Mouse (Mus musculus) forebrain, embryonic 11.5 days (tissue): Measurements from ENCODE around the gene Tfdp2. TPM values are rescaled to one million over a fixed set of nuclear protein-coding genes. Genes with fewer than 3 reads are reported as not detected.

Experiments
- ATAC-seq: fragments of 200-750 bp; cut with Nextera tagmentation; replicated peaks from 2 replicates; pipeline ENCODE4 v1.8.0; 2017; ENCODE audit warnings: moderate TSS enrichment; ENCODE audit not compliant: low FRiP score
- DNase-seq: peaks from one replicate; pipeline ENCODE4 v3.0.0-alpha.2; 2017; ENCODE audit warnings: low spot score
- H3K27ac ChIP-seq: fragments of 300-500 bp; sonication (generic); 2 replicates; pipeline ENCODE4 v1.5.1; 2014; ENCODE audit warnings: low read depth, low read length
- H3K27me3 ChIP-seq: fragments of 300-500 bp; sonication (generic); 2 replicates; pipeline ENCODE4 v1.6.1; 2014; ENCODE audit warnings: mild to moderate bottlenecking, low read length, mixed read lengths; ENCODE audit not compliant: control insufficient read depth, insufficient read depth
- H3K36me3 ChIP-seq: fragments of 300-500 bp; sonication (generic); 2 replicates; pipeline ENCODE4 v1.6.1; 2014; ENCODE audit warnings: mild to moderate bottlenecking, low read length, moderate library complexity, mixed read lengths; ENCODE audit not compliant: control insufficient read depth, insufficient read depth
- H3K4me1 ChIP-seq: fragments of 300-500 bp; sonication (generic); replicated peaks from 2 replicates; pipeline ENCODE4 v1.6.1; 2014; ENCODE audit warnings: low read length, mixed read lengths; ENCODE audit not compliant: control insufficient read depth, insufficient read depth
- H3K4me2 ChIP-seq: fragments of 300-500 bp; sonication (generic); 2 replicates; pipeline ENCODE4 v1.6.1; 2014; ENCODE audit warnings: low read depth, mild to moderate bottlenecking, low read length, moderate library complexity, mixed read lengths; ENCODE audit not compliant: severe bottlenecking
- H3K4me3 ChIP-seq: fragments of 300-500 bp; sonication (generic); 2 replicates; pipeline ENCODE4 v1.5.1; 2014; ENCODE audit warnings: low read depth, low read length
- H3K9ac ChIP-seq: fragments of 300-500 bp; sonication (generic); 2 replicates; pipeline ENCODE4 v1.6.1; 2014; ENCODE audit warnings: low read length
- H3K9me3 ChIP-seq: fragments of 300-500 bp; sonication (generic); 2 replicates; pipeline ENCODE4 v1.6.1; 2016; ENCODE audit warnings: low read length, mixed read lengths; ENCODE audit not compliant: control insufficient read depth
- WGBS: fragments of 180-500 bp; shearing (Covaris S2); extraction: QIAGEN DNeasy Blood & Tissue Kit; methylation state at CpG from one replicate; pipeline ENCODE4 v1.1.7; 2014; 5-methylcytosine and 5-hydroxymethylcytosine counted together
- polyA plus RNA-seq: library from polyadenylated mRNA; unstranded; fragments of >200 nt; fragmentation: Nextera tagmentation; extraction: Ambion mirVana; gene quantifications from 2 replicates; pipeline ENCODE4 v1.2.1, GENCODE M21; 2014

Tfdp2 gene
- polyA plus RNA-seq, 1 experiment from 2014 or later: 81.4 TPM

- no peak overlapping the region for H3K4me2 ChIP-seq
- H3K27ac ChIP-seq: no peak overlapping the region
- 93% methylated on average over 1 of the region's 1 CpGs for WGBS
- ATAC-seq: no peak
- no peak for DNase-seq
- no peaks in the 10 kb centered on the region for H3K4me1 ChIP-seq
- no peak overlapping the region for H3K9ac ChIP-seq
- H3K27me3 ChIP-seq: no peaks in the 10 kb centered on the region
- no peaks in the 10 kb centered on the region for H3K36me3 ChIP-seq
- H3K4me3 ChIP-seq: no peak overlapping the region
- no peaks in the 10 kb centered on the region for H3K9me3 ChIP-seq
Observed at GRCm38 (mm10) chr9:96217299-96217698, 21.2 kb downstream of the Tfdp2 start.

- H3K27ac ChIP-seq: no peak overlapping the region
- H3K4me2 ChIP-seq: no peak overlapping the region
- H3K27me3 ChIP-seq: no peaks in the 10 kb centered on the region
- no peak overlapping the region for H3K4me3 ChIP-seq
- no peaks in the 10 kb centered on the region for H3K4me1 ChIP-seq
- no peak overlapping the region for H3K9ac ChIP-seq
- DNase-seq (no peak), ATAC-seq (no peak)
- H3K9me3 ChIP-seq: no peaks in the 10 kb centered on the region
- H3K36me3 ChIP-seq: no peaks in the 10 kb centered on the region
Observed at GRCm38 (mm10) chr9:96217799-96218198, 21.7 kb downstream of the Tfdp2 start.

DNA sequence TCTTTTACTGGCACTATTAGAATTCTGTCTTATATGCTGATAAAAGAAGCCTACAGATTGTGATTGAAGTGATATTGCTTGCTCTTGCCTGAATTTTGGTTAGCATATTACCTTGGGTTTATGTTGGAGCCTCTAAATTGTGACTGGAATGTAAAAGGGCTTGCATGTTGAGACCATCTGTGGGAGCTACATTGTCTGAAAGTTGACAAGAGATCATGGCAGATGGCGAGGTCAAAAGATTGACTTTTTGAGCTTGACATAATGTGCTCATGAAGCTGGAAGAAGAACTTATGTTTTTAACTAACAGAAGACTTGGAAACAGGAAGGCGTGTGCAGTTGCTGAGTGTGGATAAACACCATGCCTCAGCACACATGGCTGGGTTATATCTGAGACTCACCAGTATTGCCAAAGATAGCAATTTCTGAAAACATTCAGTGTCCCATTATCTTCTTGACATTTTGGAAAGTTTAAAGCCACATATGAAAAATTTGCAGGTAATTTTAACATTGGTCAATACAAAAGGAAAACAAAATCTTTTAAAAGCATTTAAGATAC, 23.1 kb downstream of the Tfdp2 start:
- DNase-seq (no peak), ATAC-seq (no peak)
- no peaks in the 10 kb centered on the region for H3K27me3 ChIP-seq
- 65% methylated on average over 2 of the region's 2 CpGs for WGBS
- no peak overlapping the region for H3K27ac ChIP-seq
- H3K4me3 ChIP-seq: no peak overlapping the region
- H3K36me3 ChIP-seq: no peaks in the 10 kb centered on the region
- H3K9me3 ChIP-seq: no peaks in the 10 kb centered on the region
- no peak overlapping the region for H3K4me2 ChIP-seq
- H3K9ac ChIP-seq: no peak overlapping the region
- H3K4me1 ChIP-seq: no peaks in the 10 kb centered on the region

GRCm38 (mm10) chr9:96220419-96220818, 24.3 kb downstream of the Tfdp2 start:
- no peaks in the 10 kb centered on the region for H3K27me3 ChIP-seq
- H3K4me3 ChIP-seq: no peak overlapping the region
- H3K4me1 ChIP-seq: no peaks in the 10 kb centered on the region
- no peak overlapping the region for H3K27ac ChIP-seq
- no peaks in the 10 kb centered on the region for H3K9me3 ChIP-seq
- DNase-seq: no peak
- no peaks in the 10 kb centered on the region for H3K36me3 ChIP-seq
- no peak for ATAC-seq
- no peak overlapping the region for H3K4me2 ChIP-seq
- no peak overlapping the region for H3K9ac ChIP-seq

DNA sequence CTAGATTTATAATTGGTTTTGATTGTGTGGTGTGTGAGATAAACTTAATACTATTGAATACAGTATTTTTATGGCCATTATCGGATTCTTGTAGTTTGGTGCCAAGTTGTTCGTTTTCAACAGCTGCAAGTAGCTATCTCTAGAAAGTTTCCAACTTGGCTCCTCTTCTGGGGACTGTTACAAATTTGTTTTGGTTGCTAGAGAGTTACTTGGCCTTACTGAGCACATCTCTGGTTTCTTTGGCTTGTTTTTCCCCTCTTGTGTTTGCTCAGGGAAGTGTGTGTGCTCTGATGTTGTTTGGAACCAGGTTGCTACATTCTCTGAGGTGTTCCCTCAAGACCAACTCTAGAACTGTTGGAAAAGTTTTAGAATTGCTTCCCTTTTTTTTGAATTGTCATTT, 27.2 kb downstream of the Tfdp2 start:
- Histone ChIP-seq H3K4me3 (no peak overlapping the region), H3K27me3 (no peaks in the 10 kb centered on the region), H3K9ac (no peak overlapping the region), H3K27ac (no peak overlapping the region), H3K36me3 (no peaks in the 10 kb centered on the region), H3K4me1 (no peaks in the 10 kb centered on the region), H3K9me3 (no peaks in the 10 kb centered on the region), H3K4me2 (no peak overlapping the region)
- DNase-seq (no peak), ATAC-seq (no peak)
- WGBS: 97% methylated on average over 2 of the region's 2 CpGs

- Histone ChIP-seq H3K27ac (no peak overlapping the region), H3K4me2 (no peak overlapping the region), H3K27me3 (no peaks in the 10 kb centered on the region), H3K36me3 (no peaks in the 10 kb centered on the region), H3K4me1 (no peaks in the 10 kb centered on the region), H3K9me3 (no peaks in the 10 kb centered on the region), H3K4me3 (no peak overlapping the region), H3K9ac (no peak overlapping the region)
- DNase-seq (no peak), ATAC-seq (no peak)
Observed at GRCm38 (mm10) chr9:96228285-96228684, 32.2 kb downstream of the Tfdp2 start.

DNA sequence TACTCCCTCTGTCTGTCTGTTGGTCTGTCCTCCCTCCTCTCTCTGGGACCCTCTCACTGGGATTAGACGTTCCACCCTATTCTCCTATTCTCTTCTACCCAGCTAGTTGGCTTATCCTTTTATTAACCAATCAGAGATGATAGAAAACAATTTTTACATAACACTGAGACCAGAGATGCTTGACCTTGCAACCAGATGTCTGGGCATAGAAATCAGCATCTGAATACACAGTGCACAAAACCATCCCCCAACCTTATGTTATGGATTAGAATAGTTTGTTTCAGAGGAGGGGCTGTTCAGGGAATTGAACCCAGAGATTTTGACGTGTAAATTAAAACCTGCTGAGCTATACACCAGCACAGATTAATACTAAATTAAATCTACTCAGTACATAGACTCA, 34.2 kb downstream of the Tfdp2 start:
- 51% methylated on average over 2 of the region's 2 CpGs for WGBS
- DNase-seq (no peak), ATAC-seq (no peak)
- Histone ChIP-seq H3K4me3 (no peak overlapping the region), H3K4me2 (no peak overlapping the region), H3K27ac (no peak overlapping the region), H3K9ac (no peak overlapping the region), H3K36me3 (no peaks in the 10 kb centered on the region), H3K27me3 (no peaks in the 10 kb centered on the region), H3K9me3 (no peaks in the 10 kb centered on the region), H3K4me1 (no peaks in the 10 kb centered on the region)

- Histone ChIP-seq H3K4me3 (no peak overlapping the region), H3K9ac (no peak overlapping the region), H3K27ac (no peak overlapping the region), H3K27me3 (no peaks in the 10 kb centered on the region), H3K36me3 (no peaks in the 10 kb centered on the region), H3K9me3 (no peaks in the 10 kb centered on the region), H3K4me2 (no peak overlapping the region), H3K4me1 (no peaks in the 10 kb centered on the region)
- DNase-seq (no peak), ATAC-seq (no peak)
- WGBS: 52% methylated on average over 2 of the region's 2 CpGs
Observed at GRCm38 (mm10) chr9:96235477-96235876, 39.4 kb downstream of the Tfdp2 start.

DNA sequence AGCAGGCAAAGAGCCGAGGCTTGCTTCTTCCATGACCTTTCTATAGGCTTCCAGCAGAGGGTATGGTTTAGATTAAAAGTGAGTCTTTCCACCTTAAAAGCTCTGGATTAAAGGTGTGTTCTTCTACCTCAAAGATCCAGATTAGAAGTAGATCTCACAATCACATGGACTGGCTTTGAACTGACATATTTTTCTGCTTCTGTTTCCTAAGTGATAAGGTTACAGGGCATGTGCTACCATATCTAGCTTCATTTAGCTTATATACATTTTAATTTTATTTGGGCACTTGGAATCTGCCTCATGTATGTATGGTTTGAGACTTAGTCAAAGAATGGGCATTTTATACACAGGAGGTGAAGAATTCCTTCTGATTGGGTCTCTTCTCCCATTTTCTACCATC, 41.3 kb downstream of the Tfdp2 start:
- Histone ChIP-seq H3K27ac (no peak overlapping the region), H3K36me3 (no peaks in the 10 kb centered on the region), H3K9ac (no peak overlapping the region), H3K4me3 (no peak overlapping the region), H3K27me3 (no peaks in the 10 kb centered on the region), H3K9me3 (no peaks in the 10 kb centered on the region), H3K4me1 (no peaks in the 10 kb centered on the region), H3K4me2 (no peak overlapping the region)
- DNase-seq: no peak
- no peak for ATAC-seq
- 79% methylated on average over 1 of the region's 1 CpGs for WGBS
